Mouse (Mus musculus): ENCODE data around the gene Gtf2a1. TPM values are rescaled to one million over a fixed set of nuclear protein-coding genes. Genes with fewer than 3 reads are reported as not detected.
"Not testable (repeated sequence)": the region's sequence is repeated elsewhere in the genome, so short reads cannot be mapped to it uniquely, and the experiment has no call there.

Gene Gtf2a1
- polyA plus RNA-seq, 1 experiment from 2014 or later, result 36.1 TPM

DNA sequence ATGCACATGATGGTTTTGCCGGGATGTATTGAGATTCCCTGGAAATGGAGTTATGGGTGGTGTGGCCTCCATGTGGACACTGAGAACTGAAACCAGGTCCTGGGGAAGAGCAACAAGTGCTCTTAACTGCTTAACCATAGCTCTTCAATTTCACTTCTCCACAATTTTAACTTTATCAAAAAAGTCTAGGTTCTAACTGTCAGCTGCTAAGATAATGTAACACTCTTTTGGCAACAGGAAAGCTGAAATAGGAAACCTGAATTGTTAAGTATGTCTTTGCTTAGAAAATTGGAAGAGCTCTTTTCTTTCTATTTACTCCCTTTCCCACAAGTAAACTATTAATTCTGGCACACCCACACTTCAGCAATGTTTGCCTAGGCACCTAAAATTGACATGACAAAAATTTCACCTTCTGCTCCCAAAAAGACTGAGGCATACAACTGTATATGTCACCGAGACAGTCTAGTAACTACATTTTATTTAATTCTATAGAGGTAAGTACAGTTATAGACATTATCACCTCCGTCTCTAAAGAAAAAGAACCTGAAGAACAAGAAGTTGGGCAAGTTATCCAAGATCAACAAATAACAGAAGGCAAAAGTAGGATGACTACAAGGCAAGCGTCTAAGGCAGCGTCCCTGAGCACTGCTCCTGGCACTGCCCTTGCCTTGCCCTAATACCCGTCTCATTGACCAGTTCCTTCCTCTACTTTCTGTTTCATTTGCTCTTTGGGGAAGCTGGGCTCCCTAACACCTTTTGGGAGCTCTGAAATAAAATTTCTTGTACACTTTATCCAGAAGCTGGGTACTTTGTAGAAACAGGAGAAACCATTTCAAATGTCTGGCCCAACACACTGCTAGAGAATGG lies 8.8 kb downstream of the Gtf2a1 start:
- WGBS, result 81% methylated on average over 6 of the region's 6 CpGs
- Histone ChIP-seq H3K4me2 (no peak overlapping the region), H3K9me3 (ENCODE audit: low read depth, low read length) (no peaks in the 10 kb centered on the region), H3K9ac (no peak overlapping the region), H3K4me3 (ENCODE audit: low read depth, low read length) (no peak overlapping the region), H3K27ac (ENCODE audit: low read depth) (no peak overlapping the region), H3K36me3 (ENCODE audit: insufficient read depth) (peaks cover 66% of the 10 kb centered on the region), H3K4me1 (ENCODE audit: insufficient read depth) (no peaks in the 10 kb centered on the region), H3K27me3 (ENCODE audit: insufficient read depth, low read length) (no peaks in the 10 kb centered on the region)
- TF ChIP-seq CTCF (IDR thresholded peaks at IDR 0.05; ENCODE audit: low read depth), result no peak
- DNase-seq, result no peak
- no peak for ATAC-seq (ENCODE audit: insufficient read depth)

DNA sequence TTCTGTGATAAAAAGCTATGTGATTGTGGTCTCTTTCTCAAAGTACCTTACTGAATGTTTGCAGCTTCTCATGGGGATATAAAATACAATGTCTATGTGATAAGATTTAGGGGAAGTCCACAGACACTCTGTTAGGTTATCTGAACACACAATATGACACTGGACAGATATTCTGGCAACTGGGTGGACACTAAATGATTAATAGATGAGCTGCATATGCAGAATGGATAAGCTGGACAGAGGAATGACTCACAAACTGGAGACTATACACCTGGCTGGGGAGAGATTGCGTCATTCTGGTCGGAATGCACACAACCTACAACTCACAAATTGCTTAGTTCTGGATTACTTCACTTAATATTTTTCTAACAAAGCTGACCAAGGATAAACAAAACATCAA lies 10.6 kb downstream of the Gtf2a1 start:
- Histone ChIP-seq H3K9me3 (ENCODE audit: low read depth, low read length) (no peaks in the 10 kb centered on the region), H3K36me3 (ENCODE audit: insufficient read depth) (peaks cover 63% of the 10 kb centered on the region), H3K4me1 (ENCODE audit: insufficient read depth) (no peaks in the 10 kb centered on the region), H3K4me3 (ENCODE audit: low read depth, low read length) (no peak overlapping the region), H3K4me2 (no peak overlapping the region), H3K9ac (no peak overlapping the region), H3K27ac (ENCODE audit: low read depth) (no peak overlapping the region), H3K27me3 (ENCODE audit: insufficient read depth, low read length) (no peaks in the 10 kb centered on the region)
- ATAC-seq (ENCODE audit: insufficient read depth) (no peak), DNase-seq (no peak)
- 94% methylated on average over 2 of the region's 2 CpGs for whole genome bisulfite sequencing
- no peak for TF ChIP-seq CTCF (IDR thresholded peaks at IDR 0.05; ENCODE audit: low read depth)

DNA sequence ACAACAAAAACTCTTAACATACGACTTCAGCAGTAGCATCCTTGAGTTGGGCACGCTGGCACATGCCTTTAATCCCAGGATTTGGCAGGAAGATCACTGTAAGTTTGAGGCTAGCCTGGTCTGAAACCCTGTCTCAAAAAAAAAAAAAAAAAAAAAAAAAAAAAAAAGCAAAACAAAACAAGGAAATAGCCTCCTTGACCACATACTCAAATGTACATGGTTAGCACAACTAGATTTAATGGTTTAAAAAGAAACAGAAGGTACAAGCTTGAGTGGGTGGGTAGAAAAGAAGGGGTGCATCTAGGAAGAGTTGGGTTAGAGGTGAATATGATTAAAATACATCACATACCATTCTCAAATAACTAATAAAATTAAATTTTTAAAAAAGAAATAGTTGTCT lies 18.6 kb downstream of the Gtf2a1 start:
- H3K4me3 ChIP-seq (ENCODE audit: low read depth, low read length), result no peak overlapping the region
- no peak for DNase-seq
- ATAC-seq (ENCODE audit: insufficient read depth), result no peak
- H3K27ac ChIP-seq (ENCODE audit: low read depth), result no peak overlapping the region
- no peak overlapping the region for H3K9ac ChIP-seq
- H3K36me3 ChIP-seq (ENCODE audit: insufficient read depth), result peaks cover 73% of the 10 kb centered on the region
- no peaks in the 10 kb centered on the region for H3K4me1 ChIP-seq (ENCODE audit: insufficient read depth)
- no peak for TF ChIP-seq CTCF (IDR thresholded peaks at IDR 0.05; ENCODE audit: low read depth)
- no peaks in the 10 kb centered on the region for H3K27me3 ChIP-seq (ENCODE audit: insufficient read depth, low read length)
- no peaks in the 10 kb centered on the region for H3K9me3 ChIP-seq (ENCODE audit: low read depth, low read length)
- H3K4me2 ChIP-seq, result no peak overlapping the region
- 87% methylated on average over 2 of the region's 2 CpGs for WGBS

DNA sequence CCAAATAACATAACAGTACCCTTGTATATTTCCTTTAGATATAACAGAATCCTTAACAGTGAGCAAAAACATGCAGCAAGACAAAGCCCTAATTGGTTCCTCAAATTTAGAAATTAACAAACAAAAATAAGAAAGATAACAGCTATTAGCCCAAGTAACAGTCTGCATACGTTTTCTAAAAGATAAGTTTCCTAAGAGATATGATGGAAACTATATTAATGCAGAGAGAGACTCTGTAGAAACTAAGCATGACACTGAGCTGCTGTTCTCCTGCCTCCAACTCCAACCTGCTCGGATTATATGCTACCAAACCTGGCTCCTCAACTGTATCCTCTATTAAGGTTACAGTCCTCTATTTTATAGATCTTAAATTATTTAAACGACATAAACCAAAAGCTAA lies 21.0 kb downstream of the Gtf2a1 start:
- Histone ChIP-seq H3K4me2 (no peak overlapping the region), H3K9ac (no peak overlapping the region), H3K4me1 (ENCODE audit: insufficient read depth) (no peaks in the 10 kb centered on the region), H3K4me3 (ENCODE audit: low read depth, low read length) (no peak overlapping the region), H3K27me3 (ENCODE audit: insufficient read depth, low read length) (no peaks in the 10 kb centered on the region), H3K36me3 (ENCODE audit: insufficient read depth) (peaks cover 75% of the 10 kb centered on the region), H3K27ac (ENCODE audit: low read depth) (no peak overlapping the region), H3K9me3 (ENCODE audit: low read depth, low read length) (no peaks in the 10 kb centered on the region)
- ATAC-seq (ENCODE audit: insufficient read depth), result no peak
- DNase-seq, result no peak
- WGBS, result 71% methylated on average over 3 of the region's 3 CpGs
- TF ChIP-seq CTCF (IDR thresholded peaks at IDR 0.05; ENCODE audit: low read depth), result no peak

DNA sequence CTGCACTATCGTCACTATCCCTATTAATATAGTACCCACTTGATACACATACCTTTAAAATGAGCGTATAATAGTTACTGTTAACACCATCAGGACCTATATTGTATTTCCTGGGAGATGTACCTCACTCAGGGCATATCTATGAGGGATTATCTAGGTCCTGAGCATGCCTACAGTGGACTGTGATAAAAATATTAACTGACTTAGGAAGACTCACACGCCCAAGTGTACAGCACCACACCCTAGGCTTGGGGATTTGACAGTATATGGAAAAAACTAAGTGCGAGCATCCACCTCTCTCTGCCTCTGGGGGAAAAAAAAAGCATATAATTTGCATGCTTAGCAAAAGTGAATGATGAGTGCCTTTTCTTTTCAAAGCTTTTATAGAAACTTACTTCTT lies 23.1 kb downstream of the Gtf2a1 start:
- H3K27ac ChIP-seq (ENCODE audit: low read depth), result no peak overlapping the region
- ATAC-seq (ENCODE audit: insufficient read depth), result no peak
- H3K4me2 ChIP-seq, result no peak overlapping the region
- TF ChIP-seq CTCF (IDR thresholded peaks at IDR 0.05; ENCODE audit: low read depth), result no peak
- H3K4me1 ChIP-seq (ENCODE audit: insufficient read depth), result no peaks in the 10 kb centered on the region
- H3K9ac ChIP-seq, result no peak overlapping the region
- WGBS, result 89% methylated on average over 4 of the region's 4 CpGs
- H3K9me3 ChIP-seq (ENCODE audit: low read depth, low read length), result no peaks in the 10 kb centered on the region
- no peak overlapping the region for H3K4me3 ChIP-seq (ENCODE audit: low read depth, low read length)
- H3K36me3 ChIP-seq (ENCODE audit: insufficient read depth), result peaks cover 76% of the 10 kb centered on the region
- H3K27me3 ChIP-seq (ENCODE audit: insufficient read depth, low read length), result no peaks in the 10 kb centered on the region
- DNase-seq, result no peak

DNA sequence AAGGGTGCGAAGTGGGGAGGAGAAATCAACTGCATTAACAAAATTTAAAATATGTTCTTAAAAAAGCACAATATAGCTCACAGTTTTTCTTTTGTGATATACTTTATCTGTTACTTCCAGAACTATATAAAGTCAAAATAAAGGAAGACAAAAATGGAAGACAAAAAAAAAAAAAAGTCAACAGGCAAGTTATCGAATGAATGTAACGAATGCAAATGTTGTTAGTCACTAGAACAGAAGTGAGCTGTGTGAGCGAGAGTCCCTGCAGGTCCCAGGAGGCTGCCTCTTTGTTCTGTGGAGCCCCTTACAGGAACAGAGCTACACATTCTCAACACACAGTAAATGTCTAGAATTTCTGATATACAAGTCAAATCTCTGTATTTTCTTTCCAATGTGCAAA lies 32.1 kb downstream of the Gtf2a1 start:
- not testable (repeated sequence) for ATAC-seq (ENCODE audit: insufficient read depth); H3K4me3 ChIP-seq (ENCODE audit: low read depth, low read length); H3K27me3 ChIP-seq (ENCODE audit: insufficient read depth, low read length); H3K9ac ChIP-seq; H3K27ac ChIP-seq (ENCODE audit: low read depth); H3K4me2 ChIP-seq; H3K9me3 ChIP-seq (ENCODE audit: low read depth, low read length); H3K4me1 ChIP-seq (ENCODE audit: insufficient read depth); DNase-seq
- WGBS, result 88% methylated on average over 4 of the region's 4 CpGs
- H3K36me3 ChIP-seq (ENCODE audit: insufficient read depth), result peaks cover 44% of the 10 kb centered on the region

DNA sequence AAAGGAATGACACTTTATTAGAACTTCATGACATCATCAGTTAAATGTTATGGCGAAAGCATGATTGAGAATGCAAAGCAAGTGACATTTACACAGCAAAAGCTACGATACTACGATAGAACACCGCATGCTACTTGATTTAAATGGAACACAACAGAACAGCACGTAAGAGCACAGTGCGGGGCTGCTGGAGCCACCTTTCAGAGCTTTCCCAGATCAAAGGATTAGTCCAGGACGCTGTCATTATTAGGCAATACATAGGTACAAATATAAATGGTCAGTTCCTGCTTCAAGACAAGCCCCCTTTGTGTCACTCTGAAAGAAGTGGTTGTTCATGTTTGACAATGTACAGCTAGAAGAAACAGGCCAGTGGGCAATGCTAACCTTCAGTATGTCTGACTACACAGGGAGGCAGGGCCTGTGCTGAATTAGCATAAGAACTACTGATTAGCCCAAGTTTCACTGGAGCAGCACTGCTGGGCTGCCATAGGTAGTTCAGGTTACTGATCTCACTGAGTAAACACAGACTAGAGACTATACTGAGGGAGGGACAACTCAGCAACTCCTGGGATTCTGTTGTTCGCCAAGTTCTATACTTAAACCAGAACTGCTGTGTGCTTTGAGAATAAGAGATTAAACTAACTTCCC lies 32.8 kb downstream of the Gtf2a1 start:
- not testable (repeated sequence) for H3K4me3 ChIP-seq (ENCODE audit: low read depth, low read length); H3K4me1 ChIP-seq (ENCODE audit: insufficient read depth); DNase-seq; H3K9me3 ChIP-seq (ENCODE audit: low read depth, low read length); H3K27me3 ChIP-seq (ENCODE audit: insufficient read depth, low read length); H3K9ac ChIP-seq; H3K4me2 ChIP-seq; H3K27ac ChIP-seq (ENCODE audit: low read depth)
- ATAC-seq (ENCODE audit: insufficient read depth), result peak; percentile 89
- WGBS, result 78% methylated on average over 8 of the region's 8 CpGs
- H3K36me3 ChIP-seq (ENCODE audit: insufficient read depth), result peaks cover 38% of the 10 kb centered on the region
